Mouse (Mus musculus): ENCODE measurements around the gene Vmn1r4.

GRCm38 (mm10) chr6:56908912-56909311, 14.9 kb upstream of the Vmn1r4 start:
- peak; percentile 51 for TF ChIP-seq CTCF (conservative IDR thresholded peaks at IDR 0.05; ENCODE audit: low read length)
- TF ChIP-seq NANOG (IDR thresholded peaks at IDR 0.05; ENCODE audit: borderline replicate concordance, low read length), result no peak
- TF ChIP-seq POU5F1 (IDR thresholded peaks at IDR 0.05; ENCODE audit: borderline replicate concordance, low read length), result no peak

Measured in E14TG2a.4 (cell line).